Mouse (Mus musculus): ENCODE results near the gene H2al2b. TPM values are rescaled to one million over a fixed set of nuclear protein-coding genes. Genes with fewer than 3 reads are reported as not detected.
"Not testable (repeated sequence)": the region's sequence is repeated elsewhere in the genome, so short reads cannot be mapped to it uniquely, and the experiment has no call there.

H2al2b gene
- not detected in 3 replicates for total RNA-seq (2017)

DNA sequence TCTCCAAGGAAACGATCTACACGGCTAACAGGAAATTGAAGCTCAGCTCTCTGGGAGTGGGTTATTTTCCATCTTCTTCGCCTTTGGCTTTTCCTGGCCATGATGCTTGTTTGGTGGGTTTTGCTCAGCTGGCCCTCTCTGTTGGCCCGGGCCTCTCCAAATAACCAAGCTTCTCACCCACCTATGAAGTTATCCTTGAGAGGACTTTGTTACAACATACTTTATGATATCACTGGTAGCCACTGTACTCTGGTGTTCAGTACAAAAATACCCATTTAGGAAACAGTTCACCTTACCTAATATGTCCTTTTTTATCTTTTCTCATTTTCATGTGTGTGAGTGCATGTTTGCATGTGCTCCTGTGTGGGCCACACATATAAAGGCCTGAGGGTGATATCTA is at the start of gene H2al2b:
Gene H2al2b (minus strand): TSS at position 101 of the 400 bp plus-strand sequence.
- not testable (repeated sequence) for ATAC-seq (replicated peaks; ENCODE audit: insufficient number of reproducible peaks, low FRiP score, low TSS enrichment, poor library complexity, severe bottlenecking)

Other genes with a start within 250 kb of the H2al2b start
- not detected in 3 replicates for gene H2al2c, start 121.6 kb downstream of the H2al2b start, total RNA-seq (2017)
- gene Sry, start 57.0 kb downstream of the H2al2b start, total RNA-seq (2017) = not detected in 3 replicates
- gene Gm4064, start 75.5 kb upstream of the H2al2b start, total RNA-seq (2017) = not detected in 3 replicates
- not detected in 3 replicates for gene Rbmy, start 110.0 kb upstream of the H2al2b start, total RNA-seq (2017)
- not detected in 3 replicates for gene Gm10256, start 110.0 kb upstream of the H2al2b start, total RNA-seq (2017)
- gene Gm10352, start 180.3 kb upstream of the H2al2b start, total RNA-seq (2017) = not detected in 3 replicates
- not detected in 3 replicates for gene Gm29289, start 211.9 kb upstream of the H2al2b start, total RNA-seq (2017)